Mouse (Mus musculus) bone marrow macrophage, adult 2 months (primary cell): ENCODE results near the gene Ctnna3. TPM values are rescaled to one million over a fixed set of nuclear protein-coding genes. Genes with fewer than 3 reads are reported as not detected.

ENCODE experiments used
- H3K27ac ChIP-seq: 2 replicates; pipeline ENCODE4 v1.5.1; 2012; ENCODE audit warnings: low read depth, low read length; ENCODE audit not compliant: insufficient read depth
- H3K4me1 ChIP-seq: 2 replicates; pipeline ENCODE4 v1.6.1; 2012; ENCODE audit warnings: low read length; ENCODE audit not compliant: control insufficient read depth, insufficient read depth
- H3K4me3 ChIP-seq: 2 replicates; pipeline ENCODE4 v1.5.1; 2012; ENCODE audit warnings: mild to moderate bottlenecking, low read length, moderate library complexity; ENCODE audit not compliant: insufficient read depth
- CTCF ChIP-seq: IDR thresholded peaks from 2 replicates; pipeline ENCODE4 v1.5.1; 2012; ENCODE audit warnings: low read depth, mild to moderate bottlenecking, low read length, moderate library complexity
- POLR2A ChIP-seq: IDR thresholded peaks from 2 replicates; pipeline ENCODE4 v1.6.1; 2012; ENCODE audit warnings: mild to moderate bottlenecking, low read depth, low read length, borderline replicate concordance
- polyA plus RNA-seq: library from polyadenylated mRNA; stranded (reverse); fragments of >200 nt; gene quantifications from 2 replicates; pipeline ENCODE4 v1.2.4, GENCODE M21; 2012; ENCODE audit not compliant: missing spikeins, insufficient read depth, insufficient read length

Ctnna3 gene
- polyA plus RNA-seq, 1 experiment, result not detected

GRCm38 (mm10) chr10:63480066-63480465 lies 50.2 kb downstream of the Ctnna3 start:
- Histone ChIP-seq H3K27ac (no peak overlapping the region), H3K4me1 (no peaks in the 10 kb centered on the region), H3K4me3 (no peak overlapping the region)
- TF ChIP-seq CTCF (no peak), POLR2A (no peak)

- no peak overlapping the region for H3K27ac ChIP-seq
- no peaks in the 10 kb centered on the region for H3K4me1 ChIP-seq
- no peak overlapping the region for H3K4me3 ChIP-seq
- TF ChIP-seq POLR2A (no peak), CTCF (no peak)
Observed at GRCm38 (mm10) chr10:63488346-63488745, 58.4 kb downstream of the Ctnna3 start.

- TF ChIP-seq POLR2A (no peak), CTCF (no peak)
Observed at GRCm38 (mm10) chr10:63523956-63524355, 94.1 kb downstream of the Ctnna3 start.

GRCm38 (mm10) chr10:63526027-63526426 lies 96.1 kb downstream of the Ctnna3 start:
- TF ChIP-seq POLR2A (no peak), CTCF (no peak)
- no peak overlapping the region for H3K27ac ChIP-seq
- H3K4me3 ChIP-seq, result no peak overlapping the region
- H3K4me1 ChIP-seq, result no peaks in the 10 kb centered on the region

More at GRCm38 (mm10) chr10:63523956-63524355, 94.1 kb downstream of the Ctnna3 start:
- no peak overlapping the region for H3K4me3 ChIP-seq
- H3K27ac ChIP-seq, result no peak overlapping the region
- H3K4me1 ChIP-seq, result no peaks in the 10 kb centered on the region

- Histone ChIP-seq H3K4me1 (no peaks in the 10 kb centered on the region), H3K27ac (no peak overlapping the region), H3K4me3 (no peak overlapping the region)
- no peak for TF ChIP-seq CTCF
- TF ChIP-seq POLR2A, result no peak
Observed at GRCm38 (mm10) chr10:63532381-63532780, 102.5 kb downstream of the Ctnna3 start.

- Histone ChIP-seq H3K4me3 (no peak overlapping the region), H3K27ac (no peak overlapping the region), H3K4me1 (no peaks in the 10 kb centered on the region)
- TF ChIP-seq CTCF (no peak), POLR2A (no peak)
Observed at GRCm38 (mm10) chr10:63541754-63542153, 111.9 kb downstream of the Ctnna3 start.

GRCm38 (mm10) chr10:63542493-63542892 lies 112.6 kb downstream of the Ctnna3 start:
- TF ChIP-seq CTCF (no peak), POLR2A (no peak)

GRCm38 (mm10) chr10:63566691-63567090 lies 136.8 kb downstream of the Ctnna3 start:
- no peak for TF ChIP-seq CTCF
- TF ChIP-seq POLR2A, result no peak
- no peaks in the 10 kb centered on the region for H3K4me1 ChIP-seq
- no peak overlapping the region for H3K27ac ChIP-seq
- no peak overlapping the region for H3K4me3 ChIP-seq

More at GRCm38 (mm10) chr10:63542493-63542892, 112.6 kb downstream of the Ctnna3 start:
- Histone ChIP-seq H3K27ac (no peak overlapping the region), H3K4me1 (no peaks in the 10 kb centered on the region), H3K4me3 (no peak overlapping the region)

GRCm38 (mm10) chr10:63571561-63571960 lies 141.7 kb downstream of the Ctnna3 start:
- TF ChIP-seq CTCF (no peak), POLR2A (no peak)
- Histone ChIP-seq H3K27ac (no peak overlapping the region), H3K4me1 (no peaks in the 10 kb centered on the region), H3K4me3 (no peak overlapping the region)

GRCm38 (mm10) chr10:63572866-63573265 lies 143.0 kb downstream of the Ctnna3 start:
- H3K4me3 ChIP-seq, result no peak overlapping the region
- H3K4me1 ChIP-seq, result no peaks in the 10 kb centered on the region
- H3K27ac ChIP-seq, result no peak overlapping the region
- TF ChIP-seq POLR2A (no peak), CTCF (no peak)
